Mouse (Mus musculus): ENCODE results near the gene Kiss1r. TPM values are rescaled to one million over a fixed set of nuclear protein-coding genes. Genes with fewer than 3 reads are reported as not detected.

Gene Kiss1r
- polyA plus RNA-seq, 1 experiment from 2014 or later = 1.2 TPM

DNA sequence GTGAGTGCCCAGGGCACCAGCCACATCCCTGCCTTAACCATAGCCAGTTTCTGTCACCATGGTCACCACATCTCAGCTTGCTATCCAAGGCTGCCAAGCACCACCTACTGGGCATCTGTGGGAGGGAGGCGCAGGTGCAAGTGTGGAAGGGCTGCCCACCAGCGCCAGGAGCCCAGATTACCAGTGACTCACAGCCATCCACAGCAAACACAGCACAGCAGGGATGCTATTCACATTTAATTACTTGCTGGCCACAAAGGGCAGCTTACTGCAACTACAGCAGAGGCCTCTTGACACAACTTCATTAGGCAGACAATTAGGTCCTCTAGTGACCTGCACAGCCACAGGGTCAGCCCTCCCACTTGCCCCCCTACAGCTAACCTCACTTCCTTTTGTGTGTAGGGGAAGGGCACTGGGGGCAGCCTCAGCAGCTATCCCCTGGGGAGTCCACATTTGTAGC lies 15.8 kb upstream of the Kiss1r start:
- peaks cover 94% of the 10 kb centered on the region for H3K36me3 ChIP-seq
- no peaks in the 10 kb centered on the region for H3K9me3 ChIP-seq (replicated peaks)
- 64% methylated on average over 2 of the region's 2 CpGs for WGBS
- ATAC-seq (replicated peaks; ENCODE audit: low FRiP score) = no peak
- no peak overlapping the region for H3K27ac ChIP-seq
- no peak overlapping the region for H3K9ac ChIP-seq
- no peaks in the 10 kb centered on the region for H3K27me3 ChIP-seq
- H3K4me2 ChIP-seq = no peak overlapping the region
- H3K4me3 ChIP-seq (replicated peaks) = no peak overlapping the region
- H3K4me1 ChIP-seq = peaks cover 17% of the 10 kb centered on the region; the same call in 1 of the 2 replicates

DNA sequence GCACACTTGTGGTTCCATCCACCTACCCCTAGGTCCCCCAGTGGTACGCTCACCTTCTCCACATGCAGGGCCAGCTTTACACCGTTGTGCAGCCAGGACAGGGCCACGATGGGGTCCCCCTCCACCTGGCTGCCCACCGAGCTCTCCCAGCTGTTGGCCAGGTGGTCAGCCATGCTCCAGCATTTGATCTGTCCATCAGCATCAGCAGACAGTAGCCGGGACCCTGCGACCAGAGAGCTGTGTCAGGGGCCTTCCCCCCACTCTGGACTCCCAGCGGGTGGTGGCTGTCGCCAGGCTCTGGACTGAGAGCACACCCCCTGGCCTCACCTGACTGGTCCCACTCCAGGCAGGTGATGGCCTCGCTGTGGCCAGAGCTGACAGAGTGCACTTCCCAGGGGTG lies 10.1 kb upstream of the Kiss1r start:
- no peak for ATAC-seq (replicated peaks; ENCODE audit: low FRiP score)
- peaks cover 71% of the 10 kb centered on the region for H3K36me3 ChIP-seq
- H3K9me3 ChIP-seq (replicated peaks) = no peaks in the 10 kb centered on the region
- H3K4me2 ChIP-seq = no peak overlapping the region
- H3K27me3 ChIP-seq = no peaks in the 10 kb centered on the region
- peaks cover 22% of the 10 kb centered on the region for H3K4me1 ChIP-seq
- H3K9ac ChIP-seq = no peak overlapping the region
- WGBS = 94% methylated on average over 9 of the region's 9 CpGs
- H3K27ac ChIP-seq = no peak overlapping the region
- H3K4me3 ChIP-seq (replicated peaks) = no peak overlapping the region

DNA sequence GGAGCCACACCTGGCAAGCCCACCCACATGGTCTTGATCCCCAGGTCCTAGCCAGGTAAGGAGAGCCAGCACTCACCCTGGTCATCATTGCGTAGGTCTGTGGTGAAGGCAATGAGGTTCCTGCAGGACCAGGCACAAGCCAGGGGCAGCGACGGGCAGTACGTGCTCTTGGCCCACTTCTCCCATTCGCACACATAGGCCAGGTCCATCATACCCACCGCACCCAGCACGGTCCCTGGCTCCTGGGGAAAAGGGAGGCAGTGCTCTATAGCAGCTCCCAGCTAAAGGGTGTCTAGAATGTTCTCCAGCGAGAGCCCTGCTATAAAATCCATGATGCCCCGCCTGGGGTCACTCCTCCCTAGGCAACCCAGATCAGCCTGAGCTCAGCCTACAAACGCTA lies 9.4 kb upstream of the Kiss1r start:
- H3K9ac ChIP-seq = no peak overlapping the region
- no peaks in the 10 kb centered on the region for H3K9me3 ChIP-seq (replicated peaks)
- peak overlapping the region; percentile 37; the same call in 1 of the 2 replicates for H3K27ac ChIP-seq
- peak overlapping the region; percentile 76 for H3K4me3 ChIP-seq (replicated peaks)
- no peaks in the 10 kb centered on the region for H3K27me3 ChIP-seq
- peak overlapping the region; percentile 59 for H3K4me2 ChIP-seq
- no peak for ATAC-seq (replicated peaks; ENCODE audit: low FRiP score)
- 88% methylated on average over 10 of the region's 10 CpGs for WGBS
- H3K36me3 ChIP-seq = peaks cover 70% of the 10 kb centered on the region
- H3K4me1 ChIP-seq = peaks cover 22% of the 10 kb centered on the region

DNA sequence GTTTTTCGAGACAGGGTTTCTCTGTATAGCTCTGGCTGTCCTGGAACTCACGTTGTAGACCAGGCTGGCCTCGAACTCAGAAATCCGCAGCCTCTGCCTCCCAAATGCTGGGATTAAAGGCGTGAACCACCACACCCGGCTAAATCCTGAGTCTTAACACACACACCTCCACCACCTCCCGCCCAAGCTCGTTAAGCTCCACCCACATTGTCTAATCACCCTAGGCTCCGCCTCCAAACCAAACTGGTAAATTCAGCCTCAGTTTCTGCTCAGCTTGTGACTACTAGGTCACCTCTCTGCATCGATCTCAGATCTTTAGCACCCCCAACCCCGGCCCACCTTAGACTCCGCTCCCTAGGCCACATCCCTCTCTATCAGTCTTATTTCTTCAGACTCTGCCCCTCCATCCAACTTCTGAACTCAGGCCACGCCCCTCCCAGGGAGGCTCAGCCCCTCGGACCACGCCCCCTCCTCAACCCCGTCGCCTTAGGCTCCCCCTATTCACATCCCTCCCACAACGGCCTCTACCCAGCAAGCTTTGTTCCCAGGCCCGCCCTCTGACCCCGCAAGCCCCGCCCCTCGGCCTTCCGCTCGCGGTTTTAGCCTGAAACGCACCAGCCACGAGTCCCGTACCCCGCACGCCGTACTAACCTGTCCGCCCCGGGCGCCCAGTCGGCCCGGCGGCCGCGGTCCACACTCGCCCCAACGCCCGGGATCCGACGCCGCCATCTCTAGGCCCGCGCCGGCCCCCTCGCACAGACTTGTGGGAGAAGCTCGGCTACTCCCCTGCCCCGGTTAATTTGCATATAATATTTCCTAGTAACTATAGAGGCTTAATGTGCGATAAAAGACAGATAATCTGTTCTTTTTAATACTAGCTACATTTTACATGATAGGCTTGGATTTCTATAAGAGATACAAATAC lies 8.3 kb upstream of the Kiss1r start, which contains the start of gene Med16:
Gene Med16 (minus strand): TSS at position 757 of the 925 bp plus-strand sequence.
- peak within 1 kb of the TSS; percentile 84 for H3K9ac ChIP-seq
- WGBS = 1% methylated on average over 52 of the region's 52 CpGs
- peaks cover 66% of the 10 kb centered on the region for H3K36me3 ChIP-seq
- H3K27ac ChIP-seq = peak within 1 kb of the TSS; percentile 97
- peak within 1 kb of the TSS; percentile 76 for H3K4me3 ChIP-seq (replicated peaks)
- H3K4me2 ChIP-seq = peak within 1 kb of the TSS; percentile 59
- ATAC-seq (replicated peaks; ENCODE audit: low FRiP score) = peak; percentile 93
- H3K27me3 ChIP-seq = no peaks in the 10 kb centered on the region
- peaks cover 22% of the 10 kb centered on the region for H3K4me1 ChIP-seq
- no peaks in the 10 kb centered on the region for H3K9me3 ChIP-seq (replicated peaks)

DNA sequence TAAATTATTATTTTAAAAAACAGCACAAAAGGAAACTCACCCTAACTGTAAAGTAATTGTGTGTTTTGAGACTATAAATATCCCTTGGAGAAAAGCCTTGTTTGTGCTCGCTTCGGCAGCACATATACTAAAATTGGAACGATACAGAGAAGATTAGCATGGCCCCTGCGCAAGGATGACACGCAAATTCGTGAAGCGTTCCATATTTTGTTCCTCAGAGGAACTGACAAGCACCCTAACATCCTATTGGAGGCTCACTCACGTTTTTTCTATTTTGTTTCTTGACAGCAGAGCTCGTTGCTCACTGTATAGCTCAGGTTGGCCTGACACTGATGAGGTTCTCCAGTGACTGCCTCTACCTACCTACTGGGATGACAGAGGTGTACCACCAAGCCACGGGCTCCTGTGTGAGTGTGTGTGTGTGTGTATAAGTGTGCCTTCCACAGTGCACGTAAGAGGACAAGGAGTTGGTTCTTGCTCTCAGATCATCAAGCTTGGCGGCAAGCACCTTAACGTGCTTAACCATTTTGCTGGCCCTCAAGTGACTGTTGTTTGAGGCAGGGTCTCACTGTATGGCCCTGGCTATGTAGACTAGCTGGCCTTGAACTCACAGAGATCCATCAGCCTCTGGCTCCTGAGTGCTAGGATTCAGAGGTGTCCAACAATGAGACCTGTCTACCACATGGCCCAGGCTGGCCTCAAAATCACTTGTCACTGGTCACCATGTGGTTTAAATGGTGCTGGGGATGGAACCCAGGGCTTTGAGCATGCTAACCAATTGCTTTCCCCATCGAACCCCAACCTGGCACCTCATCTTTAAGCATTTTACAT lies 7.5 kb upstream of the Kiss1r start:
- ATAC-seq (replicated peaks; ENCODE audit: low FRiP score) = 0 out of 2 replicates have a peak, but pooled peaks have one; percentile 34
- H3K27me3 ChIP-seq = no peaks in the 10 kb centered on the region

DNA sequence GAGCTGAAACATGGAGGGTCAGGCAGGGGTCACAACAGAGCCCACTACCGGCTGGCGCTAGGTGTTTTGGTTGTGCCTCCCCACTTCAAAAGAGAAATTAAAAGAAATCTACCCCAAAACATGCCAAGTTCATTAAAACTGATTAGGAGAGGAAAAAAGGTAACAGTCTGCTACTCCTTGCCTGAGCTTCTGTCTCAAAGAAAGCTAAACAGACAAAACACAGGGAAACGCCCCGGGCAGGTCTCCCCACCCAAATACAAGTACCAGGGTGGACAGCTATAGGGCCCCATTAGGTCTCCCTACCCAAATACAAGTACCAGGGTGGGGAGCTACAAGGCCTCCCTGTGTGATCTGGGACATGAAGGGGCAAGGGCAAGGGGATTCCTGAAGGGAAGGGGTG lies 6.2 kb upstream of the Kiss1r start, which contains the start of gene Gm26602:
Gene Gm26602 (plus strand): TSS at position 301 of the 400 bp plus-strand sequence.
- WGBS = 91% methylated on average over 4 of the region's 4 CpGs
- Histone ChIP-seq H3K27ac (0 out of 2 replicates have a peak within 1 kb of the TSS, but pooled peaks have one; percentile 78), H3K36me3 (peaks cover 45% of the 10 kb centered on the region)

More for the DNA sequence above, 7.5 kb upstream of the Kiss1r start:
- H3K4me1 ChIP-seq = peaks cover 27% of the 10 kb centered on the region
- peak overlapping the region; percentile 84; the same call in 1 of the 2 replicates for H3K9ac ChIP-seq
- H3K4me2 ChIP-seq = peak overlapping the region; percentile 59
- peak overlapping the region; percentile 97 for H3K27ac ChIP-seq
- H3K9me3 ChIP-seq (replicated peaks) = no peaks in the 10 kb centered on the region
- 26% methylated on average over 14 of the region's 14 CpGs for WGBS
- H3K36me3 ChIP-seq = peaks cover 58% of the 10 kb centered on the region
- peak overlapping the region; percentile 76 for H3K4me3 ChIP-seq (replicated peaks)

DNA sequence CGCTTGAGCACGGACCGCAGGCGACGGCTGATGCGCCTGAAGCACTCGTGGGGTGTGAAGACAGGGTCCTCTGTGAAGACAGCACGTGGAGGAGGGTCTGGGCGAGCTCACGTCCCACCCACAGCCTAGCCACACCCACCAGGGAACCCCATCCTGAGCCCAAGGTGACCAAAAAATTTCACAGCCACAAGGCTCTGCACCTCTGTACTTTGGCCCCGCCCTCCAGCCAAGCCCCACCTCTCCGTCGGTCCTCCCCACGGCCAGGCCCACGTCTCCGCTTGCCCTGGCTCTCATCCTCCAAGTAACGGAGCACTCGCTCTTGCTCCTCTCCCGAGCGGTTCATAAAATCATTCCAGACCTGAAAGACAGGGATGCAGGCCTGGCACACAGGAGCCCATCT lies 4.4 kb upstream of the Kiss1r start:
- WGBS = 68% methylated on average over 20 of the region's 20 CpGs
- ATAC-seq (replicated peaks; ENCODE audit: low FRiP score) = no peak

More for the DNA sequence above, 6.2 kb upstream of the Kiss1r start, which contains the start of gene Gm26602:
- Histone ChIP-seq H3K4me3 (replicated peaks) (no peak within 1 kb of the TSS), H3K4me1 (peaks cover 40% of the 10 kb centered on the region), H3K27me3 (no peaks in the 10 kb centered on the region), H3K9ac (no peak within 1 kb of the TSS), H3K9me3 (replicated peaks) (no peaks in the 10 kb centered on the region), H3K4me2 (no peak within 1 kb of the TSS)
- ATAC-seq (replicated peaks; ENCODE audit: low FRiP score) = no peak

DNA sequence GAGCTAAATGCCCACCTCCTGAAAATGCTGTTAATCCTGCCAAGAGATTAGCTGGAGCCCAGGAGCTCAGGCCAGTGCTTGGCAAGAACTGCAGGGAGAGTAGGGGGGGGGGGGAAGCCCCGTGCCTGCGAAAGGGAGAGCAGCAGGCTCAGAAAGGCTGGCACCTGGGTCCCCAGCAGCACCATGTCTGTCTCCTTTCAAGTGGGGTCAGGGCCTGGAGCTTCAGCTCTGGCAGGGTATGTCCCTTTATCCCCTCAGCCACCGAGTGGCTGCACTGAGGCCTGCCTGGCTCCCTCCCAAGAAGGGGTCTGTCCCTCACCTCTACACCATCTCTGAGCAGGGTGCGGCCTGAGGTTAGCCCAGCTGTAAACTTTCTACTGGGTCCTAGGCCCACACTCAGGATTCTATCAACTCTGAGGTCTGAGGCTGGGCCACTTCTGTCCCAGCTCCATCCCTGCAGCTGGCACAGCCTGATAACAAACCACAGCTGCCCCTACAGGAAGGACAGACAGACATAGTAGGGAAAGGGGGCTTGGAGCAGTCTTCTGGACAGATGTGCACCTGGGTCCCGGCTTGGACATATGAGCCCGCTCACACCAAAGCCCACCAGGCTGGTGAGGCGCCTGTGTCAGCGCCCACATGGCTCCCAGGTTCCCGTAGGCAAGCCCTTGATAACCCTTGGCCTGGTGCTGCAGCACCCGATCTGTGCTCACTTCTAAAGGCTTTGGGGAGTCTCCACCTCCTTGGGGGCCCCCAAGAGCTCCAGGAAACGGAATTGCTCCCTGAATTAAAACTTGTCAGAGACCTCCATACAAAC lies 2.4 kb upstream of the Kiss1r start:
- Histone ChIP-seq H3K4me2 (peak overlapping the region; percentile 8; the same call in 1 of the 2 replicates), H3K9me3 (replicated peaks) (no peaks in the 10 kb centered on the region), H3K4me3 (replicated peaks) (no peak overlapping the region), H3K27ac (no peak overlapping the region), H3K4me1 (peaks cover 54% of the 10 kb centered on the region), H3K9ac (no peak overlapping the region), H3K36me3 (peaks cover 27% of the 10 kb centered on the region), H3K27me3 (peaks cover 22% of the 10 kb centered on the region)
- ATAC-seq (replicated peaks; ENCODE audit: low FRiP score) = no peak
- 73% methylated on average over 11 of the region's 11 CpGs for WGBS

More for the DNA sequence above, 4.4 kb upstream of the Kiss1r start:
- Histone ChIP-seq H3K27ac (no peak overlapping the region), H3K4me1 (peaks cover 44% of the 10 kb centered on the region), H3K9me3 (replicated peaks) (no peaks in the 10 kb centered on the region), H3K36me3 (peaks cover 27% of the 10 kb centered on the region), H3K27me3 (peaks cover 3% of the 10 kb centered on the region), H3K9ac (no peak overlapping the region), H3K4me3 (replicated peaks) (no peak overlapping the region), H3K4me2 (no peak overlapping the region)

DNA sequence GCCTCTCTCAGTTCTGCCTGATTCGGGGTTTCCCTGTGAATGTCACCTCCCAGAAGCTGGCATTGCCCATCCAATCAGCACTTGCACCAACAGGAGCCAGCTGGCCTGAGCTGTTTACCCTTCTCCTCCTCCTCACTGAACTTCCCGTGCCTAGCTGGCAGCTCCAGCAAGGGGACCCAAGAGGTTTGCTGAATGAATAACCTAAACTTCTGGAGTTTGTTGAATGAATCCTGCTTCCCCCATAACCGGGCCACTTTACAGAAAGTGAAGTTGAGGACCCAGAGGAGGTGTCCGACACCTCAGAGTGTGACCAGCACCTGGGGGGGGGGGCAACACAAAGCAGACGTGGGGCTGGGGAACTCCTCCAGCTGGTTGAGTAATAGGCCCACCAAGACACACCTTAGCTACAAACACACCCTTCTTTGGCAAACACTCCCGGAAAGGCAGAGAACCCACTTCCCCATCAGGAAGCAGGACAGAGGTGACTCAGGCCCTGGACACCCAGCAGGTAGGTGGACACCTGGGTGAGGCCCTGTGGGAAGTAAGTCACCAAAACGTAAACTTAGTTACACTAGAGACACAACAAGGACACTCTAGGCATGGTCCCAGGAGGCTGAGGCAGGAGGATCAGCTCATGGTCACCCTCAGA lies 1.7 kb upstream of the Kiss1r start:
- Histone ChIP-seq H3K4me2 (peak overlapping the region; percentile 78; the same call in 1 of the 2 replicates), H3K36me3 (peaks cover 27% of the 10 kb centered on the region), H3K4me3 (replicated peaks) (0 out of 2 replicates have a peak overlapping the region, but pooled peaks have one; percentile 83), H3K27me3 (peaks cover 30% of the 10 kb centered on the region), H3K9me3 (replicated peaks) (no peaks in the 10 kb centered on the region), H3K27ac (no peak overlapping the region), H3K4me1 (peaks cover 54% of the 10 kb centered on the region), H3K9ac (no peak overlapping the region)
- WGBS = 66% methylated on average over 7 of the region's 7 CpGs
- ATAC-seq (replicated peaks; ENCODE audit: low FRiP score) = no peak

DNA sequence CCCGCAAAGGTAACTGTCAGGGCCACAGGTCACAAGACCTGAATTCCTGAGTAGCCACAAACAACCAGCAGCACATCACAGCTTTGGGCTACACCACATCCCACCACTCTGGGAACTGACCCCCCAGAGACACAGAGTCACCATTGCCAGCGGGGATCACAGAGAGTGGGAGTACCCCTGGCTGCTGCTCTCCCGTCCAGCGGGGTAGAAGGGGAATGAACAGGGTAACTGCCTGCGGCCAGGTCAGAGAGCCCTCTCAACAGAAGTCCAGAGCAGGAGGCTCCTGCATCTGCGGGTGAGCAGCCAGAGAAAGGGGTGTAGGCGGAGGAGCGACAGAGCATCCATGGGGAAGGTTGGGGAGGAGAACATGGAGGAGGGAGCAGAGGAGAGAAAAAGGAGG lies 690 bp upstream of the Kiss1r start:
- Histone ChIP-seq H3K9ac (peak overlapping the region; percentile 96), H3K27ac (peak overlapping the region; percentile 89), H3K4me3 (replicated peaks) (peak overlapping the region; percentile 83), H3K9me3 (replicated peaks) (no peaks in the 10 kb centered on the region), H3K4me2 (peak overlapping the region; percentile 78), H3K4me1 (peaks cover 65% of the 10 kb centered on the region), H3K36me3 (peaks cover 19% of the 10 kb centered on the region), H3K27me3 (peaks cover 40% of the 10 kb centered on the region)
- 6% methylated on average over 8 of the region's 8 CpGs for WGBS
- ATAC-seq (replicated peaks; ENCODE audit: low FRiP score) = no peak

Measured in kidney, embryonic 15.5 days (tissue).